Mouse (Mus musculus) myocyte (in vitro differentiated cells): ENCODE measurements at regions not wholly inside any gene's neighbourhood (a gene's known extent, or its start where the extent isn't known, plus 50 kb on each side); places are given as distances from the start of the nearest gene placed in this dataset.

Experiments
- H3K27me3 ChIP-seq: one replicate; pipeline ENCODE4 v1.6.1; 2011; ENCODE audit not compliant: control insufficient read depth, insufficient read depth, insufficient read length
- H3K36me3 ChIP-seq: one replicate; pipeline ENCODE4 v1.6.1; 2011; ENCODE audit not compliant: control insufficient read depth, insufficient read depth
- H3K4me2 ChIP-seq: one replicate; pipeline ENCODE4 v1.6.1; 2011; ENCODE audit warnings: low read depth, control low read depth
- H3K4me3 ChIP-seq: one replicate; pipeline ENCODE4 v1.5.1; 2011; ENCODE audit warnings: mild to moderate bottlenecking, control low read depth, moderate library complexity
- H3K79me2 ChIP-seq: one replicate; pipeline ENCODE4 v1.6.1; 2011; ENCODE audit not compliant: control insufficient read depth, insufficient read depth
- H3ac ChIP-seq: one replicate; pipeline ENCODE4 v1.6.1; 2011; ENCODE audit not compliant: control insufficient read depth, insufficient read length
- E2F4 ChIP-seq: IDR thresholded peaks from one replicate; pipeline ENCODE4 v1.6.1; 2011; ENCODE audit warnings: mild to moderate bottlenecking, control low read depth, moderate library complexity; ENCODE audit not compliant: insufficient read depth
- POLR2AphosphoS2 ChIP-seq: IDR thresholded peaks from one replicate; pipeline ENCODE4 v1.6.1; 2011; ENCODE audit warnings: low read depth, control low read depth; ENCODE audit not compliant: insufficient read length
- TCF3 ChIP-seq: IDR thresholded peaks from one replicate; pipeline ENCODE4 v1.6.1; 2011; ENCODE audit warnings: low read depth, control low read depth; ENCODE audit not compliant: insufficient read length

DNA sequence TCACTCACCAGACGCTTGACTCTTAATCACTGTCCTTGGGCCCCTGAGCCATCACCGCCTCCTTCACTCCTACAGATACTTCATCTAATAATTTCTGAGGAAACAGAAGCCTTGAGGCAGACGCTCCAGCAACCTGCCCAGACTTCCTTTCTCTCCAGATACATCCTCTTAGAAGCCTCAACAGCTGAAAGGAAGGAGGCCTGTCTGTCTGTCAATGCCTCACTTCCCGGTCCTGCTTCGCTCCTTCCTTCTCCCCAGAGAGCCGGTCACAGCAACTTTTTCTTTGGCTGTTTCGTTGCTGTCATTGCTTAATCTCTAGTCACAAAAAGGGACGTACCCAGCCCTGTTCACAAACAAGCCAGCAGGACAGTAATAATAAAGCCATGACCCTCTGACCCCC lies 50.0 kb upstream of the Hk2 start:
- Histone ChIP-seq H3K79me2 (no peaks in the 10 kb centered on the region), H3K27me3 (no peaks in the 10 kb centered on the region), H3ac (no peak overlapping the region), H3K4me2 (no peak overlapping the region), H3K36me3 (no peaks in the 10 kb centered on the region), H3K4me3 (no peak overlapping the region)
- TF ChIP-seq POLR2AphosphoS2 = no peak
- no peak for TF ChIP-seq TCF3
- TF ChIP-seq E2F4 = no peak
